Comparison of ENCODE assay signal across 10 mouse cellular contexts in the genomic region with DNA sequence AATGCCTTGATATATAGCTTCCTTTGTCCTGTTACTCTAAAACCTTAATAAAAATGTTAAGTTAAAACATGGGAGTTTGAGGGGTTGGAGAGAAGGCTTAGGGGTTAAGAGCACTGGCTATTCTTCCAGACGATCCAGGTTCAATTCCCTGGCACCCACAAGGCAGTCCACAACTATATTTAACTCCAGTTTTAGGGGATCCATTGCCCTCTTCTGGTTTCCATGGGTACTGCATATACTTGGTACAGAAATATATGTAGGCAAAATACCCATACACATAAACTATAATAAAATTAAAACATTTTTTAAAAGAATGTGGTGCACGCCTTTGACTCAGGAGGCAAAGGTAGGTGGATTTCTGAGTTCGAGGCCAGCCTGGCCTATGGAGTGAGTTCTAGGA. TPM values are rescaled to one million over a fixed set of nuclear protein-coding genes. Genes with fewer than 3 reads are reported as not detected.
A peak's percentile ranks its signal among the peaks of the same experiment; 100 is the strongest.
DNase-seq lines count a peak whose midpoint lies in the region; ATAC-seq and TF ChIP-seq lines count a peak whose summit lies in the region.
"Had no signal": no experiment of that assay in that cellular context is flagged by ENCODE, and none has a peak within 500 bp of the region (broad histone marks: within the 10 kb centered on the region; RNA-seq: fewer than 3 reads in every experiment).

No protein-coding gene starts in this region.

- H3K4me1 ChIP-seq in cerebellum, adult 2 months (ENCODE audit: control insufficient read depth, insufficient read depth, low read length): no peaks in the 10 kb centered on the region
- H3K4me1 ChIP-seq in liver, embryonic 14.5 days (replicated peaks; ENCODE audit: control insufficient read depth in 2 of 2, insufficient read depth in 2 of 2, low read length in 1 of 2): no peaks in the 10 kb centered on the region
- peaks cover 15% of the 10 kb centered on the region for H3K4me1 ChIP-seq in G1E (ENCODE audit: insufficient read depth, low read depth, low read length)
- H3K4me1 ChIP-seq: heart, embryonic 12.5 days had no signal

- no peak overlapping the region for H3K4me3 ChIP-seq in cerebellum, adult 2 months (replicated peaks; ENCODE audit: insufficient read depth, low read depth, low read length)
- H3K4me3 ChIP-seq in liver, embryonic 14.5 days (ENCODE audit: insufficient read depth in 1 of 2, low read depth in 2 of 2, low read length in 2 of 2): no peak overlapping the region
- H3K4me3 ChIP-seq in G1E (ENCODE audit: low read depth, low read length): no peak overlapping the region
- H3K4me3 ChIP-seq: heart, embryonic 12.5 days had no signal

- TF ChIP-seq CTCF in cerebellum, adult 2 months (IDR thresholded peaks at IDR 0.05; ENCODE audit: borderline replicate concordance, insufficient read depth, low read depth, low read length): no peak
- peak; percentile 33 for TF ChIP-seq CTCF in liver, embryonic 14.5 days (IDR thresholded peaks at IDR 0.05; ENCODE audit: low read depth)
- no peak for TF ChIP-seq CTCF in G1E (IDR thresholded peaks at IDR 0.05; ENCODE audit: low read depth, low read length)

- H3K4me2 ChIP-seq in liver, embryonic 14.5 days (ENCODE audit: low read depth): no peak overlapping the region
- H3K4me2 ChIP-seq: heart, embryonic 12.5 days had no signal

- peak; percentile 14 for DNase-seq in cerebellum, adult 9-10 months
- DNase-seq in cerebellum, adult 2 months: no peak
- DNase-seq in liver, embryonic 14.5 days (ENCODE audit: low read depth in 3 of 3, low spot score in 3 of 3): no peak
- DNase-seq in liver (no peak), G1E (ENCODE audit: low spot score) (no peak)
- DNase-seq in lung, postnatal 14 days: peak; percentile 6
- no peak for DNase-seq in ovary, postnatal 36 days (ENCODE audit: low spot score)
- DNase-seq in layer of hippocampus, postnatal 10 days (ENCODE audit: low spot score in 2 of 2): no peak

- H3K27ac ChIP-seq in cerebellum, adult 2 months (ENCODE audit: insufficient read depth, low read length): no peak overlapping the region
- no peak overlapping the region for H3K27ac ChIP-seq in liver, embryonic 14.5 days

- H3K36me3 ChIP-seq in liver, embryonic 14.5 days (replicated peaks; ENCODE audit: control insufficient read depth, insufficient read depth, low read depth): no peaks in the 10 kb centered on the region
- H3K36me3 ChIP-seq in G1E (replicated peaks): no peaks in the 10 kb centered on the region
- H3K36me3 ChIP-seq: heart, embryonic 12.5 days had no signal

- no peaks in the 10 kb centered on the region for H3K27me3 ChIP-seq in cerebellum, adult 2 months (ENCODE audit: control insufficient read depth, insufficient read depth, low read length)
- no peaks in the 10 kb centered on the region for H3K27me3 ChIP-seq in liver, embryonic 14.5 days (ENCODE audit: control insufficient read depth, insufficient read depth, low read length)
- no peaks in the 10 kb centered on the region for H3K27me3 ChIP-seq in G1E (ENCODE audit: insufficient read depth, low read length)
- H3K27me3 ChIP-seq: heart, embryonic 12.5 days had no signal

- no peaks in the 10 kb centered on the region for H3K9me3 ChIP-seq in liver, embryonic 14.5 days (ENCODE audit: control insufficient read depth, low read length)
- H3K9me3 ChIP-seq in G1E (replicated peaks): no peaks in the 10 kb centered on the region
- H3K9me3 ChIP-seq: heart, embryonic 12.5 days had no signal

- no peak for TF ChIP-seq POLR2A in cerebellum, adult 2 months (IDR thresholded peaks at IDR 0.05; ENCODE audit: borderline replicate concordance, insufficient read depth, low read length)

- TF ChIP-seq EP300 in liver, embryonic 14.5 days (IDR thresholded peaks at IDR 0.05; ENCODE audit: low read depth): no peak

- H3K9ac ChIP-seq in liver, embryonic 14.5 days (replicated peaks): no peak overlapping the region
- H3K9ac ChIP-seq: heart, embryonic 12.5 days had no signal

- no peak for ATAC-seq in liver, embryonic 14.5 days (ENCODE audit: insufficient read depth)
- ATAC-seq in G1E (ENCODE audit: extremely low read depth, insufficient number of reproducible peaks, low FRiP score, poor library complexity, severe bottlenecking): 0 out of 2 replicates have a peak, but pooled peaks have one; percentile 17
- ATAC-seq: inflammation-experienced regulatory T-cells, adult 6 months had no signal

- WGBS in cerebellum, adult 2 months: 86% methylated on average over 3 of the region's 3 CpGs
- WGBS in liver, embryonic 14.5 days (ENCODE audit: insufficient replicate concordance): 54% methylated on average over 3 of the region's 3 CpGs

RNA-seq across cellular contexts. Expression of a gene that starts 44.9 kb away (rescaled TPM):
- polyA plus RNA-seq in cerebellum, adult 2 months (2012; rRNA removed): 74.5 and 75.2 TPM in 2 replicates
- 20.5 and 27.9 TPM in 2 replicates for polyA plus RNA-seq in liver, embryonic 14.5 days (2012; rRNA removed)
- polyA plus RNA-seq in liver, embryonic 14.5 days (2014; fragmentation: Nextera tagmentation; extraction: Ambion mirVana): 30.3 and 34.5 TPM in 2 replicates
- total RNA-seq in G1E (2014; fragmentation: Nextera tagmentation) (566 and 620 TPM in 2 replicates), G1E (2017) (538 and 696 TPM in 2 replicates)
- 104 and 111 TPM in 2 replicates for polyA plus RNA-seq in G1E (2012)
- total RNA-seq in layer of hippocampus, postnatal 10 days (2021): 100 to 1,000 TPM; 191 to 197 TPM

RNA-seq across cellular contexts. Expression of a gene that starts 45.5 kb away (rescaled TPM):
- 8.5 and 9.7 TPM in 2 replicates for polyA plus RNA-seq in cerebellum, adult 2 months (2012; rRNA removed)
- 3.9 and 4.0 TPM in 2 replicates for polyA plus RNA-seq in liver, embryonic 14.5 days (2012; rRNA removed)
- 9.0 TPM in 2 replicates for polyA plus RNA-seq in liver, embryonic 14.5 days (2014; fragmentation: Nextera tagmentation; extraction: Ambion mirVana)
- total RNA-seq in G1E (2014; fragmentation: Nextera tagmentation) (28.0 and 44.0 TPM in 2 replicates), G1E (2017) (8.8 and 10.9 TPM in 2 replicates)
- polyA plus RNA-seq in G1E (2012): 2.1 and 3.8 TPM in 2 replicates
- total RNA-seq in layer of hippocampus, postnatal 10 days (2021): 1 to 10 TPM; 1.8 to 2.2 TPM

RNA-seq across cellular contexts. Expression of a gene that starts 49.8 kb away (rescaled TPM):
- polyA plus RNA-seq in cerebellum, adult 2 months (2012; rRNA removed): 4.9 and 5.0 TPM in 2 replicates
- polyA plus RNA-seq in liver, embryonic 14.5 days (2012; rRNA removed): 0.01 TPM in 1 of 2 replicates, not detected in the other
- not detected in 2 replicates for polyA plus RNA-seq in liver, embryonic 14.5 days (2014; fragmentation: Nextera tagmentation; extraction: Ambion mirVana)
- total RNA-seq in G1E (2014; fragmentation: Nextera tagmentation) (0.44 TPM in 1 of 2 replicates, not detected in the other), G1E (2017) (0.11 and 0.12 TPM in 2 replicates)
- 0.01 and 0.02 TPM in 2 replicates for polyA plus RNA-seq in G1E (2012)
- 10 to 100 TPM; 27.7 to 39.1 TPM for total RNA-seq in layer of hippocampus, postnatal 10 days (2021)
- polyA plus RNA-seq: inflammation-experienced regulatory T-cells, adult 6 months had no signal

Comparison
In these comparisons a context has a peak if more than half of its experiments do, and no peak if none do; other contexts are left out.
1. DNase-seq: peak in cerebellum, adult 9-10 months (single experiment) and lung, postnatal 14 days (single experiment); none in cerebellum, adult 2 months (0 of 2), liver, embryonic 14.5 days (0 of 3), liver (single experiment), G1E (single experiment), ovary, postnatal 36 days (single experiment) and layer of hippocampus, postnatal 10 days (0 of 2).